Mouse (Mus musculus): ENCODE results near the gene D10Wsu102e. TPM values are rescaled to one million over a fixed set of nuclear protein-coding genes. Genes with fewer than 3 reads are reported as not detected.
A peak's percentile ranks its signal among the peaks of the same experiment; 100 is the strongest.

Gene D10Wsu102e
- total and polyA plus RNA-seq, 2 experiments from 2014 or later = 0.59 to 2.4 TPM

DNA sequence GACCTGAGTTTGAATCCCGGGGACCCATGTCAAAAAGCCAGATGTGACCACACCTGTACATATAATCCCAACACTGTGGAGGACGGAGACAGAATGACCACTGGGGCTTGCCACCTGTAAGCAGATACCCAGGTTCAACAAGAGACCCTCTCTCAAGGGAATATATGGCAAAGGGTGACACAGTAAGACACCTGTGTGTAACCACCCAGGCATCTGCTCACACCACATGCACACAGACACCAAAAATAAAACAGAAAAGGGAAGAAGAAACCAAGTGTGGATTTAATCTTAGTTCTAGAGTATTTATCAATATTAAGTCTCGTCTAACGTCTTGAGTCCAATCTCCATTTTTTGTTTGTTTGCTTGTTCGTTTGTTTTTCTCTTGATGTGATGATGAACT, 28.2 kb upstream of the D10Wsu102e start:
- no peak for TF ChIP-seq CTCF (IDR thresholded peaks at IDR 0.05)
- H3K9ac ChIP-seq (replicated peaks; ENCODE audit: low read length, poor library complexity, severe bottlenecking) = no peak overlapping the region
- H3K36me3 ChIP-seq (ENCODE audit: insufficient read depth, low read length) = no peaks in the 10 kb centered on the region
- DNase-seq (ENCODE audit: low spot score) (no peak), ATAC-seq (ENCODE audit: low FRiP score) (no peak)
- WGBS = 93% methylated on average over 5 of the region's 5 CpGs
- no peaks in the 10 kb centered on the region for H3K9me3 ChIP-seq (ENCODE audit: low read length)
- H3K27ac ChIP-seq (ENCODE audit: low read depth, low read length) = no peak overlapping the region
- no peaks in the 10 kb centered on the region for H3K4me1 ChIP-seq (ENCODE audit: insufficient read depth, low read length)
- H3K4me2 ChIP-seq (ENCODE audit: low read depth, low read length, poor library complexity, severe bottlenecking) = no peak overlapping the region
- no peak overlapping the region for H3K4me3 ChIP-seq (ENCODE audit: low read depth, low read length)
- peaks cover 4% of the 10 kb centered on the region; the same call in 1 of the 2 replicates for H3K27me3 ChIP-seq (ENCODE audit: insufficient read depth, low read length)

- 88% methylated on average over 11 of the region's 11 CpGs for WGBS
- Histone ChIP-seq H3K27ac (ENCODE audit: low read depth, low read length) (no peak overlapping the region), H3K4me3 (ENCODE audit: low read depth, low read length) (no peak overlapping the region), H3K9me3 (ENCODE audit: low read length) (no peaks in the 10 kb centered on the region), H3K27me3 (ENCODE audit: insufficient read depth, low read length) (peaks cover 4% of the 10 kb centered on the region; the same call in 1 of the 2 replicates), H3K9ac (replicated peaks; ENCODE audit: low read length, poor library complexity, severe bottlenecking) (no peak overlapping the region), H3K4me1 (ENCODE audit: insufficient read depth, low read length) (no peaks in the 10 kb centered on the region), H3K36me3 (ENCODE audit: insufficient read depth, low read length) (no peaks in the 10 kb centered on the region), H3K4me2 (ENCODE audit: low read depth, low read length, poor library complexity, severe bottlenecking) (no peak overlapping the region)
- ATAC-seq (ENCODE audit: low FRiP score) = no peak
- no peak for TF ChIP-seq CTCF (IDR thresholded peaks at IDR 0.05)
- DNase-seq (ENCODE audit: low spot score) = no peak
Observed at GRCm38 (mm10) chr10:83332581-83332980, 27.4 kb upstream of the D10Wsu102e start.

DNA sequence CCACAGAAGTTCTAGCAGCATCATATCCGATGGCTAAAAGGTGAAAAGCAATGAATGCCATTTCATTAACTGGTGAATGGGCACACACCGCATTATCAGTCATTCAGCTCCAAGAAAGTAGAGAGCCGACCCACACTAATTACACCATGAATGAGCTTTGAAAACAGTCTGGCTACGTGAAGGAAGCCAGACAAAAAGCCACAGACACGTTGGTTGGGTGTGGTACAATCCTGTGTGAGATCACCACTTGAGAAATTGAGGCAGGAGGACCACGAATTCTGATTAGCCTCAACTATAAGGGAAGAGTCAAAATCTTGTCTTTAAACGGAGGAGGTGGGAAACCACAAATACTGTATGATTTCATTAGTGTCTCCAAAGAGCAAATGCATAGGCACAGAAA, 23.7 kb upstream of the D10Wsu102e start:
- WGBS = 28% methylated on average over 7 of the region's 7 CpGs
- peak overlapping the region; percentile 77 for H3K4me3 ChIP-seq (ENCODE audit: low read depth, low read length)
- H3K27me3 ChIP-seq (ENCODE audit: insufficient read depth, low read length) = peaks cover 4% of the 10 kb centered on the region; the same call in 1 of the 2 replicates
- ATAC-seq (ENCODE audit: low FRiP score) = no peak
- peak overlapping the region; percentile 72 for H3K4me2 ChIP-seq (ENCODE audit: low read depth, low read length, poor library complexity, severe bottlenecking)
- H3K9me3 ChIP-seq (ENCODE audit: low read length) = no peaks in the 10 kb centered on the region
- H3K27ac ChIP-seq (ENCODE audit: low read depth, low read length) = no peak overlapping the region
- H3K4me1 ChIP-seq (ENCODE audit: insufficient read depth, low read length) = no peaks in the 10 kb centered on the region
- no peak overlapping the region for H3K9ac ChIP-seq (replicated peaks; ENCODE audit: low read length, poor library complexity, severe bottlenecking)
- H3K36me3 ChIP-seq (ENCODE audit: insufficient read depth, low read length) = no peaks in the 10 kb centered on the region
- no peak for TF ChIP-seq CTCF (IDR thresholded peaks at IDR 0.05)
- DNase-seq (ENCODE audit: low spot score) = no peak

DNA sequence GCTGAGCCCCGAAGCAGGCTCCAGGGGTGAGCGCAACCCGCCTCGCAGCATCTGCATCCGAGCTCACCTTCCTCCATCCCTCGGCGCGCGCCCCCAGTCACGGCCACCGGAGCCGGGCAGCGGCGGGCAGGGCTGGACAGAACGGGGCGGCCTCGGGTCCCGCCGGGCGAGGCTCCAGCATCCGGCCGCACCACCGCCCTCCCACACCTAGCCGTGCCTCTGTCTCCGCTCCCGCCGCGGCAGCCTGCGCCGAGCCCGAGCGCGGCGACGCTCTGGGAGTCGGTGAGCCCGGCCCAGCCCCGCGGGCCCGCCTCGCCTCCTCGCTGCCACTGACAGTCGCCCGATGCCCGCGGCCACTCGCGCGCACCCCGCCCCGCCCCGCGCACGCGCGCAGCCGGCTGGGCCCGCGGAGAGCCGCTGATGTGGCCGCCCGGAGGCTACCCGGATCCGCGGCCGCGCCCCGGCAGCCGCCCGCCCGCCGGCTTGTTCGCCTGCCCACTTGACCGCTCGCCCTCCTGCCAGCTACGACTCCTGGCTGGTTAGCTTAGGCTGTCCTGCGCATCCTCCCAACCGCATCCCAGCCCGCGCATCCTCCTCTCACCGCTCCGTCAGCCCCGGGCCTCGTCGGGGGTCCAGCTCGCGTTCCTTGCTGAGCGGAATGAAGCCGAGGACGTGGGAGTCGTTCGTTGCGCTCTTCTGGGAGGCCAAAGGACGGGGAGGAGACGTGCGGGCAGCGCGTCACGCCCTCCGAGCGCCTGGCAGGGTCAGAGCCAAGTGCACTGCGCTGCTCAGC, 22.7 kb upstream of the D10Wsu102e start, which contains the start of gene Slc41a2:
Gene Slc41a2 (minus strand): TSS at position 724 of the 793 bp plus-strand sequence.
- Histone ChIP-seq H3K27ac (ENCODE audit: low read depth, low read length) (peak within 1 kb of the TSS; percentile 84), H3K9me3 (ENCODE audit: low read length) (no peaks in the 10 kb centered on the region), H3K27me3 (ENCODE audit: insufficient read depth, low read length) (peaks cover 4% of the 10 kb centered on the region; the same call in 1 of the 2 replicates), H3K4me2 (ENCODE audit: low read depth, low read length, poor library complexity, severe bottlenecking) (peak within 1 kb of the TSS; percentile 72), H3K36me3 (ENCODE audit: insufficient read depth, low read length) (no peaks in the 10 kb centered on the region), H3K9ac (replicated peaks; ENCODE audit: low read length, poor library complexity, severe bottlenecking) (peak within 1 kb of the TSS; percentile 93), H3K4me1 (ENCODE audit: insufficient read depth, low read length) (no peaks in the 10 kb centered on the region), H3K4me3 (ENCODE audit: low read depth, low read length) (peak within 1 kb of the TSS; percentile 77)
- ATAC-seq (ENCODE audit: low FRiP score) (peak; percentile 87), DNase-seq (ENCODE audit: low spot score) (peak; percentile 65)
- under 1% methylated on average over 80 of the region's 102 CpGs for WGBS
- TF ChIP-seq CTCF (IDR thresholded peaks at IDR 0.05) = no peak

DNA sequence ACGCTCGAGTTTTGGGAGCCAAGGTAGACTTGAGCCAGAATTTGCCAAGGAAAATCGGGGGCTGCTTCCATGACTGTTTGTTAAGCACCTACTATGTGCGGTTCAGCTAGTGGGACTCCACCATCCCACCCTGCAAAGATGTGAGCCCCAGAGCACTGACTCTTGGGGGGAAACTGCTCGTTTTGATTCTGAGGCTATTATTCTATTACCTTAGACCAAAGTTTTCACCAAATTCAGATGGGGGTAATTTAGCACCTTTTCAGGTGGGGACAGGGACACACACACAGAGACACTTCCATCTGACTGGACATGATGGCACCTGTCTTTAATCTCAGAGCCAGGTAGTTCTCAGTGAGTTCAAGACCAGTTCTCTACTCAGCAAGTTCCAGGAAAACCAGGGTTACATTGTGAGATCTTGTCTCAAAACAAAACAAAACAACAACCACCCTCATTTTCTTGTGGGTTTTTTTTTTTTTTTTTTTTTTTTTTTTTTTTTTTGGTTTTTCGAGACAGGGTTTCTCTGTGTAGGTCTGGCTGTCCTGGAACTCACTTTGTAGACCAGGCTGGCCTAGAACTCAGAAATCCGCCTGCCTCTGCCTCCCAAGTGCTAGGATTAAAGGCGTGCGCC, 21.9 kb upstream of the D10Wsu102e start:
- peak overlapping the region; percentile 77 for H3K4me3 ChIP-seq (ENCODE audit: low read depth, low read length)
- H3K4me2 ChIP-seq (ENCODE audit: low read depth, low read length, poor library complexity, severe bottlenecking) = peak overlapping the region; percentile 72
- peak overlapping the region; percentile 93 for H3K9ac ChIP-seq (replicated peaks; ENCODE audit: low read length, poor library complexity, severe bottlenecking)
- no peaks in the 10 kb centered on the region for H3K36me3 ChIP-seq (ENCODE audit: insufficient read depth, low read length)
- peak overlapping the region; percentile 84 for H3K27ac ChIP-seq (ENCODE audit: low read depth, low read length)
- no peak for ATAC-seq (ENCODE audit: low FRiP score)
- no peaks in the 10 kb centered on the region for H3K4me1 ChIP-seq (ENCODE audit: insufficient read depth, low read length)
- no peaks in the 10 kb centered on the region for H3K9me3 ChIP-seq (ENCODE audit: low read length)
- no peak for DNase-seq (ENCODE audit: low spot score)
- peaks cover 4% of the 10 kb centered on the region; the same call in 1 of the 2 replicates for H3K27me3 ChIP-seq (ENCODE audit: insufficient read depth, low read length)
- WGBS = 52% methylated on average over 8 of the region's 9 CpGs
- no peak for TF ChIP-seq CTCF (IDR thresholded peaks at IDR 0.05)

DNA sequence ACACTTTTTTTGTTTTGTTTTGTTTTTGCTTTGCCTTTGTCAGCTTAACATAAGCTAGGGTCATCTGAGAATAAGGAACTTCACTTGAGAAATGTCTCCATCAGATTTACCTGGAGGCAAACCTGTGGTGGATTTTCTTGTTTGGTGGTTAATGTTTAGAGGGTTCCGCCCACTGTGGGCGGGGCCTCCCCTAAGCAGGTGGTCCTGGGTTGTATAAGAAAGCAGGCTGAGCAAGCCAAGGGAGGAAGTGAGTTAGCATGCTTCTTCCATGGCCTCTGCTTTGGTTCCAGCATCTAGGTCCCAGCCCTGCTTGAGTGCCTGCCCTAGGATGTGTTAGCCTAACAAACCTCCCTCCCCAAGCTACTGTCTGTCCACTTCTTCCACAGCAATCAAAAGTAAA, 18.8 kb upstream of the D10Wsu102e start:
- no peak for TF ChIP-seq CTCF (IDR thresholded peaks at IDR 0.05)
- Histone ChIP-seq H3K4me2 (ENCODE audit: low read depth, low read length, poor library complexity, severe bottlenecking) (no peak overlapping the region), H3K27ac (ENCODE audit: low read depth, low read length) (no peak overlapping the region), H3K9ac (replicated peaks; ENCODE audit: low read length, poor library complexity, severe bottlenecking) (no peak overlapping the region), H3K4me3 (ENCODE audit: low read depth, low read length) (no peak overlapping the region), H3K36me3 (ENCODE audit: insufficient read depth, low read length) (no peaks in the 10 kb centered on the region), H3K4me1 (ENCODE audit: insufficient read depth, low read length) (no peaks in the 10 kb centered on the region), H3K9me3 (ENCODE audit: low read length) (no peaks in the 10 kb centered on the region), H3K27me3 (ENCODE audit: insufficient read depth, low read length) (no peaks in the 10 kb centered on the region)
- no peak for ATAC-seq (ENCODE audit: low FRiP score)
- 29% methylated on average over 2 of the region's 2 CpGs for WGBS
- DNase-seq (ENCODE audit: low spot score) = no peak

All from midbrain, postnatal 0 days (tissue).